Mouse (Mus musculus): ENCODE measurements around the gene Popdc3. TPM values are rescaled to one million over a fixed set of nuclear protein-coding genes. Genes with fewer than 3 reads are reported as not detected.

The Popdc3 gene
- polyA plus RNA-seq (2015; fragmentation: Illumina TruSeq; extraction: RNeasy Lipid Tissue Mini Kit (QIAGEN cat#74804); ENCODE audit: low read depth, low replicate concordance): 1.5 TPM

DNA sequence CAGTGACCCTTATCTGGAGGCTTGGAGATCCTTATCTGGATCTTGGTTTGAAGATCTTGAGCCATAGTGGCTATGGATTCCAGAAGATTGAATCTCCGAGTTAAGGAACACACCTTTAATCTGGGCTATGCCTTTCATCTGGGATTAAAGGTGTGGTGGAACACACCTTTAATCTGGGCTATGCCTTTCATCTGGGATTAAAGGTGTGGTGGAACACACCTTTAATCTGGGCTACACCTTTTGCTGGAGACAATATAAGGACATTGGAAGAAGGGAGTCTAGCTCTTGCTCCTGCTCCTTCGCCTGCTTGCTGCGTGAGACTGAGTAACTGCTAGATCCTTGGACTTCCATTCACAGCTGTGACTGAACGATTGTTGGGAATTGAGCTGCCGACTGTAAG, at the start of gene Popdc3:
Gene Popdc3 (plus strand): TSS at position 301 of the 400 bp plus-strand sequence.

GRCm38 (mm10) chr10:45335434-45336422, 157.8 kb downstream of the Popdc3 start, which contains the start of gene Bves:
Bves (plus strand) TSS chr10:45335772.

Other genes starting within 250 kb of the Popdc3 start
- 6.1 TPM for gene Prep, start 110.9 kb upstream of the Popdc3 start, polyA plus RNA-seq (2015; fragmentation: Illumina TruSeq; extraction: RNeasy Lipid Tissue Mini Kit (QIAGEN cat#74804); ENCODE audit: low read depth, low replicate concordance)
- gene Bves, start 157.7 kb downstream of the Popdc3 start, polyA plus RNA-seq (2015; fragmentation: Illumina TruSeq; extraction: RNeasy Lipid Tissue Mini Kit (QIAGEN cat#74804); ENCODE audit: low read depth, low replicate concordance): 0.83 TPM